Mouse (Mus musculus): ENCODE measurements around the gene Gm20431.

Gm20431 gene

GRCm38 (mm10) chr2:167564551-167565311 lies 96.6 kb downstream of the Gm20431 start:
- no peak for DNase-seq

GRCm38 (mm10) chr2:167563703-167564102 lies 97.6 kb downstream of the Gm20431 start:
- no peak for DNase-seq

GRCm38 (mm10) chr2:167563035-167563434 lies 98.3 kb downstream of the Gm20431 start:
- DNase-seq: no peak

GRCm38 (mm10) chr2:167562101-167562500 lies 99.2 kb downstream of the Gm20431 start:
- DNase-seq: peak; percentile 54

- no peak for DNase-seq
Observed at GRCm38 (mm10) chr2:167559413-167559812, 101.9 kb downstream of the Gm20431 start.
